Mouse (Mus musculus) testis, adult 2 months (tissue): ENCODE measurements around the gene Ddx1. TPM values are rescaled to one million over a fixed set of nuclear protein-coding genes. Genes with fewer than 3 reads are reported as not detected.

Experiments
- H3K27ac ChIP-seq: fragments of 200-500 bp; 2 replicates; pipeline ENCODE4 v1.5.1; 2012; ENCODE audit warnings: low read depth, low read length; ENCODE audit not compliant: control insufficient read depth, insufficient read depth
- H3K27me3 ChIP-seq: fragments of 200-500 bp; 2 replicates; pipeline ENCODE4 v1.6.1; 2012; ENCODE audit warnings: mild to moderate bottlenecking, low read length, moderate library complexity; ENCODE audit not compliant: control insufficient read depth, insufficient read depth
- H3K36me3 ChIP-seq: fragments of 200-500 bp; 2 replicates; pipeline ENCODE4 v1.6.1; 2012; ENCODE audit warnings: mild to moderate bottlenecking, low read length; ENCODE audit not compliant: control insufficient read depth, insufficient read depth
- H3K4me1 ChIP-seq: fragments of 200-500 bp; 2 replicates; pipeline ENCODE4 v1.6.1; 2012; ENCODE audit warnings: low read length; ENCODE audit not compliant: control insufficient read depth, insufficient read depth
- H3K4me3 ChIP-seq: fragments of 200-500 bp; 2 replicates; pipeline ENCODE4 v1.5.1; 2012; ENCODE audit warnings: low read depth, mild to moderate bottlenecking, low read length, moderate library complexity, mixed read lengths; ENCODE audit not compliant: control insufficient read depth
- CTCF ChIP-seq: fragments of 200-500 bp; IDR thresholded peaks from 2 replicates; pipeline ENCODE4 v1.5.1; 2012; ENCODE audit warnings: low read depth, mild to moderate bottlenecking, inconsistent platforms, low read length, moderate library complexity; ENCODE audit not compliant: control insufficient read depth, insufficient read depth, insufficient replicate concordance
- POLR2A ChIP-seq: fragments of 200-500 bp; IDR thresholded peaks from 2 replicates; pipeline ENCODE4 v1.6.1; 2012; ENCODE audit warnings: low read depth, mild to moderate bottlenecking, inconsistent platforms, low read length, moderate library complexity; ENCODE audit not compliant: control insufficient read depth
- polyA plus RNA-seq: library from polyadenylated mRNA; depleted of rRNA; stranded (reverse); fragments of >200 nt; gene quantifications from 2 replicates; pipeline ENCODE4 v1.2.3, GENCODE M21; 2012

The Ddx1 gene
- polyA plus RNA-seq, 1 experiment, result 39.6 TPM

GRCm38 (mm10) chr12:13214345-13215278 is 34.4 kb downstream of the Ddx1 start:
- TF ChIP-seq CTCF (peak; percentile 64; the same call in 1 of the 2 replicates), POLR2A (no peak)
- peaks cover 3% of the 10 kb centered on the region for H3K36me3 ChIP-seq
- H3K4me1 ChIP-seq, result no peaks in the 10 kb centered on the region; the same call in 1 of the 2 replicates
- no peak overlapping the region for H3K4me3 ChIP-seq
- no peak overlapping the region for H3K27ac ChIP-seq
- no peaks in the 10 kb centered on the region for H3K27me3 ChIP-seq

- TF ChIP-seq CTCF (no peak), POLR2A (no peak)
- no peaks in the 10 kb centered on the region for H3K27me3 ChIP-seq
- no peaks in the 10 kb centered on the region for H3K36me3 ChIP-seq
- H3K4me1 ChIP-seq, result no peaks in the 10 kb centered on the region; the same call in 1 of the 2 replicates
- H3K4me3 ChIP-seq, result no peak overlapping the region
- no peak overlapping the region for H3K27ac ChIP-seq
Measured at GRCm38 (mm10) chr12:13211746-13212482, 37.1 kb downstream of the Ddx1 start.

- no peaks in the 10 kb centered on the region for H3K27me3 ChIP-seq
- H3K36me3 ChIP-seq, result no peaks in the 10 kb centered on the region
- H3K4me3 ChIP-seq, result no peak overlapping the region
- no peak overlapping the region for H3K27ac ChIP-seq
- no peaks in the 10 kb centered on the region; the same call in 1 of the 2 replicates for H3K4me1 ChIP-seq
- no peak for TF ChIP-seq CTCF
- TF ChIP-seq POLR2A, result no peak
Measured at GRCm38 (mm10) chr12:13209692-13210377, 39.2 kb downstream of the Ddx1 start.

GRCm38 (mm10) chr12:13208983-13209451 is 40.0 kb downstream of the Ddx1 start:
- Histone ChIP-seq H3K27me3 (no peaks in the 10 kb centered on the region), H3K27ac (no peak overlapping the region), H3K4me1 (no peaks in the 10 kb centered on the region; the same call in 1 of the 2 replicates), H3K4me3 (no peak overlapping the region), H3K36me3 (no peaks in the 10 kb centered on the region)
- TF ChIP-seq CTCF, result no peak

- no peaks in the 10 kb centered on the region for H3K27me3 ChIP-seq
- H3K4me3 ChIP-seq, result no peak overlapping the region
- no peak overlapping the region for H3K27ac ChIP-seq
- H3K4me1 ChIP-seq, result no peaks in the 10 kb centered on the region; the same call in 1 of the 2 replicates
- H3K36me3 ChIP-seq, result no peaks in the 10 kb centered on the region
- TF ChIP-seq POLR2A, result no peak
- TF ChIP-seq CTCF, result no peak
Measured at GRCm38 (mm10) chr12:13208517-13208916, 40.5 kb downstream of the Ddx1 start.

GRCm38 (mm10) chr12:13207099-13207498 is 41.9 kb downstream of the Ddx1 start:
- H3K4me1 ChIP-seq, result no peaks in the 10 kb centered on the region; the same call in 1 of the 2 replicates
- no peaks in the 10 kb centered on the region for H3K36me3 ChIP-seq
- TF ChIP-seq CTCF, result no peak
- H3K27ac ChIP-seq, result no peak overlapping the region
- no peaks in the 10 kb centered on the region for H3K27me3 ChIP-seq
- no peak overlapping the region for H3K4me3 ChIP-seq

- H3K4me3 ChIP-seq, result no peak overlapping the region
- H3K36me3 ChIP-seq, result no peaks in the 10 kb centered on the region
- no peak overlapping the region for H3K27ac ChIP-seq
- TF ChIP-seq CTCF, result no peak
- TF ChIP-seq POLR2A, result no peak
- H3K4me1 ChIP-seq, result no peaks in the 10 kb centered on the region; the same call in 1 of the 2 replicates
- no peaks in the 10 kb centered on the region for H3K27me3 ChIP-seq
Measured at GRCm38 (mm10) chr12:13205733-13206132, 43.3 kb downstream of the Ddx1 start.
